Mouse (Mus musculus) 416B (cell line): ENCODE measurements around the gene Acaa1a.
A peak's percentile ranks its signal among the peaks of the same experiment; 100 is the strongest.

Source experiments
- DNase-seq: peaks from one replicate; pipeline ENCODE4 v3.0.0; 2011; ENCODE audit warnings: low read depth

Acaa1a gene

DNA sequence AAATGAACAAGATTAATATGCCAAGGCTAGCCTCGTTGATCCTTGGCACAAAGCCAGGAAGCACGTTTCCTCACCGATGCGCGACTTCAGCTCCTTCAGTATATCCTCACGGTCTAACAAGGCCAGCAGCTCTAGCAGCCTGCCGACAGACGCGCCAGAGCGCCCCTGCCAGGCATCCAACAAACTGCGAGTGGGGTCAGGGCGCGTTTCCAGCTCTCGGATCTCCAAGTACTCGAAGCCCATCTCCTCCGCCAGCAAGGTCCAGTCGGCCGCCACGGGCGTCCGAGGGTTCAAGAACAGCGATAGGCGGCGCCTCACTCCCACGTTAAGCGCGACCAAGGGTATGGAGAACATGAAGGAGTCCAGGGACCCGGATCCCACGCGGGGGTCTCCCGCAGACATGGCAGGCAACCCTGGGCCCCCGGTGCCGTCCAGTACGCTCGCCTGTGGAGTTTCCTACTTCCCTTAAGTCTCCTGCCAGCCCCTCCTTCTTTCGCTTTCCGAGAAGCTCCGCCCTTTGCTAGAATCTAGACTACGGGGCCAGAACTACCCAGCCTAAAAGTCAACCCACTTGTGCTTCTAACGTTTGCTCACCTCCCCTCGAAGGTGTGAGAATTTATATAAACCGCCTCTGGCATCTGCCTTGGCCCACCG, at the start of gene Acaa1a:
Acaa1a (plus strand) TSS at position 119 of the 654 bp plus-strand sequence.
- peak; percentile 87 for DNase-seq

DNA sequence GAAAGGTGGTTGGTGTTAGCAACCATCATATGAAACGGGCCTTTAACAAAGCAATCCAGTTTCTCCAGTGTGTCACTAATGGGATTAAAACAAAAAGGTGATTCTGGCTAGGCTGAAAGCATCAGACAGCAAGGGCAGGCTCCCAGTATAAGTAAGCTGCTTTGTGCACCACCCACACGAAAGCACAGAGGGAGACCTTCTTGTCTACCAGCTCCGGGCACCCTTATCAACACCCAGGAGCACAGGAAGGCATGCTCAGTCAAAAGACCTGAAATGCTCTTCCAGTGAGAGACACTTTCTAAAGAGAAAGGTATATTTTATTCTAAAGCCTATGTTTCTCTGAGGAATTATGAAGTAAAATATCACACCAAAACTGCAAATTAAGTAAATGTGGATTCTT, 48.7 kb upstream of the Acaa1a start:
- DNase-seq: no peak

DNA sequence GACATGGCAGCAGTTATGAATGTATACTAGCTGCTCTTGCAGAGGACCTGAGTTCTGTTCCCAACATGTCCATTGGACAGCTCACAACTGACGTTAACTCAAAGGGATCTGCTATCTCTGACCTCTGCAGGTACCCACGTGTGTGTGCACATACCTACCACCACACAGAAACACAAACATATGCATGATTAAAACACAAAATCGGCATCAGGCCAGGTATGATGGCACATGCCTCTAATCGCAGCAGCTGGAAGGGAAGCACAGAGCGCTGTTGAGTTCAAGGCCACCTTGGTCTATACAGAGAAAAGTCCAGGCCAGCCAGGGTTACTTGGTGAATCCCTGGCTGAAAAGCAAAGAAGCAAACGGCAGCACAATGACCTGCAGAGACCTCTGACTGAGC, 41.8 kb upstream of the Acaa1a start:
- no peak for DNase-seq

DNA sequence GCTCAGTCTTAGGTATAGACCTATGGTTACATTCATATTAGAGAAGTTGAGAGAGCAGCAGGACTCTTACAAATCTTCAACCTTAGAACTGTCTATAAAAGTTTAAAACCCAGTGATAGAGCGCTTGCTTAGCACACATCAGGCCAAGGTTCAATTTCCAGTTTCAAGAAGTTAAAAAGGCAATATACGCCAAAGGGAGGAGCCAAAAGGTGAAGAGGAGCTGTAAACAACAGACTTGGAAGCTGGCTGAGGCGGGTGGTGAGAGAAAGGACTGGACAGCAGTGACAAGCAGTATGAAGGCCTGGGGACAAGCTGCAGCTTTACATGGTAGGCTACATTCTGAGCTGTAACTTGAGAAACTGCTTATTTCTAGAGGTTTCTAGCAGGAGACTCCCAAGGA, 40.9 kb upstream of the Acaa1a start:
- DNase-seq: no peak

DNA sequence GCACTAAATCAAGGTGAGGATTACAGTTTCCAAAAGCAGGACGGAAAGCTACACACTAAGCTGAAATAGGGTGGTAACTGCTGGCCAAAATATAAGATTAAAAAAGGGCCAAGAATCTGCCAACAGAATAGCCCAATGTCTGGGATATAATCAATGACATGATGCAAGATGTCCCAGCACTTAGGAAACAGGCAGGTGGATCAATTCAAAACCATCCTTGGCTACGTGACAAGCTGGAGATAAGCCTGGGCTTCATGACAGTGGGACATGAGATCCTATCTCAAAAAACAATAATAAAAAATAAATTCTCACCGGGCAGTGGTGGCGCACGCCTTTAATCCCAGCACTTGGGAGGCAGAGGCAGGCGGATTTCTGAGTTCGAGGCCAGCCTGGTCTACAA, 33.6 kb upstream of the Acaa1a start:
- DNase-seq: no peak

DNA sequence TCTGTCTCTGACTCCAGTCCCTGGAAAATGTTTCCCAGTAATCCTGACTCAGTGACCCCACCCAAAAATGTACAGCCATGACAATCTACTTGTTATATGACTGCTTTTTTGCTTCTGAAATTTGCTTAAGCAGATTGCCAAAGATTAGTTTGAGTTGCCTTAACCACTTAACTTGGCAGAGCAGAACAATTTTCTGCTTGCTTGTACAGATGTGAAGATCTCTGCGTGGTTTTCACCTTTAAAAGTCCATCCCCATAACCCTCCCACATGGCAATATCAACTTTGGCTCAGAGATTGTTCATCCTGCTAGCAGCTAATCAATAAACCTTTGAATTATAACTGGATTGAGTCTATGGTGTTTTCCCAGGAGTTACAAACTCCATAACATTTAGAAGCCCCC, 30.4 kb upstream of the Acaa1a start:
- DNase-seq: no peak

DNA sequence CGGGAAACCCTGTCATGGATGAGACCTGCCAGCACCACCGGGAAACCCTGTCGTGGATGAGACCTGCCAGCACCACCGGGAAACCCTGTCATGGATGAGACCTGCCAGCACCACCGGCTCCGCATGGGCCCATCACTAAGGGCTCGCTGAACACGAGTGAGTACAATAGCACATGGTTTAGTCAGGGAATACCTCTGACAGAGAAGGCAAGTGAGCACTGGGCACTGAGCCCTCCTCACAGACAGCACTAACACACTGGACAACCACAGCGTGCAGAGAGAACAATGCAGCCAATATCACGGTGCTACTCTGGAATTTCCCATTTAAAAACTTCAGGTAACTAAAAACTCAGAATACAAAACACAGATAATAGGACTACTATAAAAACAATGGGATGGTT, 26.4 kb upstream of the Acaa1a start:
- no peak for DNase-seq

DNA sequence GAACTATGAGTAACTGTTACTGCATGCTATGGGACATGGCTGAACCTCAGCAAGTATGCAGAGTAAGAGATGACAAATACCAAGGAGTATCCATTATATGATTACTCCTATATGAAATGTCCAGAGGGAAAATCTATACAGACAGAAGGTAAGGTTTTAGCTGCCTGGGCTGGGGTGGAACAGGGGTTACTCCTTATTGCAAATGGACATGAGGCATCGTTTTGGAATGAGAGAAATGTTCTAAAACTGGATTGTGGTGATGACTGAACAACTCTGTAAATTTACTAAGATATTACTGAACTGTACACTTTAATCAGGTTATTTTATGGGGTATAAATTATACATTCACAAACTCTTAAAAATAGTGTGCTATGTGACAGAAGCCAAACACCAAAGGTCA, 20.6 kb upstream of the Acaa1a start:
- DNase-seq: no peak

DNA sequence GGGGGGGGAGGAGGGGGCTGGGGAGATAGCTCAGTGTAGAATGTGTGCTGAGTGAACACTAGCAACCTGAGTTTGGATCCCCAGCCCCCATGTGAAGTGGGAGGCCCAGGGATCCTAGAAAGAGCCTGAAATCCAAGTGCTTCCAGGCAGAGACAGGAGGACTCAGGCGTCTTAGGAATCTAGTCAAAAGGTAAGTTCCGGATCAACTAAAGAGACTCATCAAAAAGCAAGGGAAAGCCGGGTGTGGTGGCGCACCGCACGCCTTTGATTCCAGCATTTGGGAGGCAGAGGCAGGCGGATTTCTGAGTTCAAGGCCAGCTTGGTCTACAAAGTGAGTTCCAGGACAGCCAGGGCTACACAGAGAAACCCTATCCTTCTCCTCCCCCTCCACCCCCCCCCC, 19.0 kb upstream of the Acaa1a start:
- DNase-seq: no peak

DNA sequence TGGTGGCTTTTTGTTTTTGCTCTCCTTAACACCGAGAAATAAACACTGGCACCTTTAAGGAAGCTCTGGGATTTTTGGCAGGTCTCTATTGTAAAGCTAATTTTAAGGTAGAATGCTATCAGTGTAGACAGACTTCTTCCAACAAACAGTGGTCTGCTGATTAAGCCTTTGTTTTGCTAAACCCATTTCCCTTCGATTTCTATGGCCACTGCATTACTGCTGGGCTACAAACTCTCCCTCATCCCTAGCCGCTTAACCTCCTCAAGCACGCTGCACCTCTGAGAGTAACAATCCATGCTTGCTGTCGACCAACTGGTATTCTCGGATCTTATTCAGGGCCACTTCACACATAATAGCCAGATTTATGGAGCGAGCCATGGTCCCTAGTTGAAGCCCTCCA, 18.5 kb upstream of the Acaa1a start:
- peak; percentile 26 for DNase-seq

DNA sequence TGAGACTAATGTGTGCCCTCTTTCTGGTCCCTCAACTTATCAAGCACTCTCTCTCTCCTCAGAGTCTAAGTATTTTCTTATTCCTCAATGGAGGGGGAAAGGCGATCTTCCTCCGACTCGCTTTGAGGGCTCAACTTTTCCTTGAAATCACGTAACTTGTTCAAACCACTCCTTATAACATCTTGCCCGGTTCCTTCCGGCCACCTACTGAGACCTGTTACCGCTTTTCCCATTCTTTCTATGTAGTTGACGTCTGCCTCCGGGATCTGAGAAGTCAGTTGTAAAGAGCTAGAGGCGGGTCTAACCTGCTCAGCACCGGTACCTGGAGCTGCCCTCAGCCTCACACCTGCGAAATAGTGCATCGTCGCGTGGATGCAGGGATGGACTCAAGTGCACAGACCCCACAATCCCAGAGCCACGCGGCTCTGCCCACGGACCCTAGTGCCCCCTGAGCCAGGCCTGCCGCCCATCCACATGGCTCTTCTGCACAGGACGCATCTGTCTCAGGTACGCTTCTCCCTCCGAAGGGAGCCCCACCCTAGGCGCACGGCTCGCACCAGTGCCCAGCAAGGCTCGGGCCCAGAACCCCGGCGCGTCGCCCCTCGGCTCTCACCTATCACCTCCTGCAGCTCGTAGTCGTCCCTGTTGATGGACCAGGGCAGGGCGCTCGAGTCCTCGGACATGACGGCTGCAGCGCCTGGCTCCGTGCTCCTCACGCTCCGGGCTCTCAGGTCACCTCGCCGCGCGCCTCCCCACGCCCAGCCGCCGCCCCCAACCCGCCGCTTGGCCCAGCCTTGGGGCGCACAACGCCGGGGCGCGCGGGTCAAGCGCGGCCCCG, 17.9 kb upstream of the Acaa1a start:
- peak; percentile 35 for DNase-seq

DNA sequence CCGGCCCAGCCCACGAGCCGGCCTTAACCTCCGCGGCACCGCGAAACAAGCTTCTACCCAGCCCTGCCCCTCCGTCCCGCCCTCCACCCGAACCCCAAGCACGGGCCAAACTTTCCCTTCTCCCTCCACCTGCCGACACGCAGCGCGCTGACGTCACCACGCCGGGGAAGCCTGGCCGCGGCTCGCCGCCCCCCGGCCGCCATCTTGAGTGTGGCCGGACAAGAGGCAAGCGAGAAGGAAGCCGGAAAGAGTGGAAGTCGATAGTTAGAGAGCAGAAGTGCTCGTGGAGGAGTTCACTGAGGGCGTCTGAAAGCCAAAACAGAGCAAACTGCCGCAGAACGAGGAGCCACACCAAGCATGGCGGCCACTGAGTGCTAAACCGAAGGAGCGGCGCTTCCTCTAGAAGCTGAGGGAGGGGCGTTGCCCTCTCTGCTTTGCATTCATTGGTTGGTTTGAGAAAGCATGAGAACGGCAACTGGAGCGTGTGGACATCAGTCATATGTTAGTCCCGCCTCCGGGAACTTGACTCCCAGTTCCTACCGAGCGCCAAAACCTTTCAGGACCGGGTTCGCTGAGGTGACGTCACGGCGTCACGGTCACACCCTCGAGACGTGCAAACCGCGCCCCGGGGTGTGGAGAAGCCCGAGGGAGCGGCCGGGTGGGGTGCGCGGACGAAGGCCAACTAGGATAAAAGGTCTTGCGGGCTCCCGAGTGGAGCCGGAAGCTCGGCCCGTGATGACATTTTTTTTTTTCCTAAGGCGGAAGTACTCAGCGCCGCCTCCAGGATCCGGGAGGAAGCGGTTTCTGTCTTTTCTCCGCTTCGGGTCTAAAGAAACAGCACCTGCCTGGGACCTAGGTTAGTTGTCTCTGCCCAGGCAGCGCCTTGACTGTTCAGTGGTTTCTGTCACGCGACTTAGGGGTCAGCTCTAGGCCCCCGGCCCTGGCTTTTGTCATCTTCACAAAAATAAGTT, 16.9 kb upstream of the Acaa1a start, which contains the start of gene Oxsr1:
Oxsr1 (minus strand) TSS at position 139 of the 971 bp plus-strand sequence.
- DNase-seq: peak; percentile 100

DNA sequence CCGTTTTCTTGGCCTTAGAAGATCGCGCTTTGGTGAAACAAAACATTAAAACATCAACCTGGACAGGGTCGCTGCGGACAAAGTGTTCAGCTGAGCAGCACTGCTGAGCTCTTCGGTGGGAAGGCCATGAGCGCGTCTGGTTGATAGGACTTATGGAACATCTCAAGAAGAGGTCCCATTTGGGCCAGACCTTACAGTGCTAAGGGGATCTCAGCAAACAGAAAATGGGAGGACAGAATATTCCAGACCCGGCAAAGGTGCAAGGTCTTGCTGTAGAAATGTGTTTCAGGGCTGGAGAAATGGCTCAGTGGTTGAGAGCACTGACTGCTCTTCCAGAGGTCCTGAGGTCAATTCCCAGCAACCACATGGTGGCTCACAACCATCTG, 16.2 kb upstream of the Acaa1a start:
- no peak for DNase-seq

DNA sequence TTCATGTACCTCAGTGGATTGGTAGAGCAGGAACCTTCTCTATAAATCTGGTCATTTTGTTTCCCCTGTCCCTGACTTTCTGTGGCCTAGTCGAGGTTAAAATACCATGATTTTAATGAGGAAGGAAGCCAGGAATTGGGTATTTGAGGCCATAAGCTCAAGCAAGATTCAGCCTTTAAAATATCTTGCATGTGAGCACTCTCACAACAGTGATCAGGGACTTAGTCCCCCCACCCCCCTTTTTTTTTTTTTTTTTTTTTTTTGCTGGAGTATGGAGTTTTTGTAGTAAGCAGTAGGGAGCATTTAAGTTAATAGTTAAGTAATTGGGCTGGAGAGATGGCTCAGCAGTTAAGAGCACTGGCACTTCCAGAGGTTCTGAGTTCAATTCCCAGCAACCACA, 15.3 kb upstream of the Acaa1a start:
- no peak for DNase-seq

DNA sequence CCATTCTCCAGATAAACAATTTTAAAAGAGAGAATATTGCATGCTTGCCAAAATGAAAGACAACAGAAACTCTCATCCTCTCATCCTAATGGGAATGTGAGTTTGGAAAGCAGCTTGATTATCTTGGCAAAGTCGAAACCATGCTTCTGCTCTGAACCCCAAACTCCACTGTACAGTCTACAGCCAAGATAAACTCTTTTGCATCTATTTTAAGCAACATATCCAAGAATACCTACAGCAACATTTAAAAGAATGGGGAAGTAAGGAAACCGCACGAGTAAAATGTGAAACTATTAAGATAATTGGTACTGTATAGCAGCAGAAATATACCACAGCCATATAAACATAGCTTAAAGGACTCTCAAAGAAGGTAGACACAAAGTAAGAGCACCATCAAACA, 11.0 kb upstream of the Acaa1a start:
- DNase-seq: no peak

DNA sequence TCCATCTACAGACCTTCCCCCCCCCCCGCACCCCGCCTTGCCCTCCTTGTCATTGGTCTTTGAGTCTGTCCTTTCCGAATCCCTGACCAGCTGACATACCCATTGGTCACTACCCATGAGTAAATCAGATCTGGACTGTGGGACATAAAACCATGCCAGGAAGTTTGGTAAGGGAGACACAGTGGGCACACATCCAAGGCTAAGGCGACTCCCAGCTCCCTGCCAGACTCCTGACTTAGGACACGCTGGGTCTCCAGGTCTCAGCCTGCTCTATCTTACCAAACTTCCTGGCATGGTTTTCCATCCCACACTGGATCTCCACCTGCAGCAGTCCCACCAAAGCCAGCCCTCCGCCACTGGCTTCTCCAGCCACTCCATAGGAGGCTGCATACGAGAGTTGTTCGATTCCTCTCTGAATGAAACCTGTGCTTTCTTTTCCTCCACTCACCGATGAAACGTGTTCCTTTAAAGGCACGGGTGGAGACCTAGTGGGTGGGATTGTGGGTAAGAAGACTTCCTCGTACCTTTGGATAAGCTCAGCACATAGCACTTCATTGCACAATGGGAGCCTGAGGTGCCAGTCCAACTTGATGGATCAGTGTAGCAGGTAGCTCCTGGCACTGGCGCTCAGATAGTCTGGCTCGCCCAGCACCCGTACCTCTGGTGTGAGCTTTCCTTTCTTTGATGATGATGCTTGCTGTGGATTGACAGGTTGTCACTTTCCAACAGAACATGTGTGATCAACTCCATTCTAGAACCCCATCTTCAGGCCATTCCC, 9.1 kb upstream of the Acaa1a start:
- DNase-seq: no peak

DNA sequence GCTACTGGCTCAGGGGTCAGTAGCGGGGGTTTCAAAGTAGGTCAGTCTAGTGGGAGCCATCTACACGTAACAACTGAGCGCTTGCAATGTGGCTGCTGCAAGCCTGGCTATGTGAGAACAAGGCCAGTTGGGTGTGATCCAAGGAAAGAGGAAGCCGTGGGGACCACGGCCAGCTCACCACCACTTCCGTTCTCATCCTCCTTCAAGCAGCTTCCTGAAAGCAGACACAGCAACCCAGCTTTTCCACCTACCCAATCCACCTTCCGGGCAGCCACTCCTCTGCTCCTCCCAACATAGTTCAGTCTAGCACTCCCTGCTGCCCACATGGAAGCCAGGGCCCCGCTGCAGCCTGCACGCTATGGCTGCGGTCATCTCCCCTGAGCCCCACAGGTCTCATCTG, 5.2 kb upstream of the Acaa1a start:
- peak; percentile 91 for DNase-seq

DNA sequence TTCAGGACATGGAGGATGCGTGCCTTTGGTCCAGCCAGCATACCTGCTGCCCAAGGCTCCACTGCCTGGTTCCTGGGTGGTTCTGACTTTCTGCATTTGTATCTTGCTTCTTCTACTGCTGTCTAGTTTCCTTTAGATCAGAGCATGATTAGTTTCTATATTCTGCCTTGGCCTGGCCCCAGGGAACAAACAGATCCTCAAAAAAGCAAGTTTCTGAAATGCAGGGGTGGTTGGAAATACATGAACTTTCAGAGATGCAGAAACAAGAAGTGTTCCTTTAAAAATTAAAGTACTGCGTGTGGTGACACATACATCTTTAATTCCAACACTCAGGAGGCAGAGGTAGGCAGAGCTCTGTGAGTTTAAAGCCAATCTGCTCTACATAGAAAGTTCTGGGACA, 4.6 kb upstream of the Acaa1a start:
- DNase-seq: no peak

DNA sequence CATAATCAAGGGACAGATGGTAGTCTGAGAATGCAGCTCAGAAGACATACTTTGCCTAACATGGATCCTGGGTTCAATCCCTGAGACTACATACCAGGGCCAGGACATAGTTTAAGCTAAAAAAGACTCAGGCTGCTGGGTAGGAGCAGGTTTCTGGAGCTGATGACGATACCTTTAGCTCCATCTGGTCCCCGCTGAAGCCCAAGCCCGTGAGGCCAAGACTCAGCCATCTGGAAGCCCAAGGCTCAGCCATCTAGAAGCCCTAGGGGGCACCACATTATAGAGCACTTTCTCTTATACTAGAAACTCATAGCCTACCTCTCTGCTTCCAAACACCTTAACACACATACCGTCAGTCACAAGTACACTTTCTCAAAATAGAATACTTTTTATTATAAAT, 3.9 kb upstream of the Acaa1a start:
- no peak for DNase-seq

DNA sequence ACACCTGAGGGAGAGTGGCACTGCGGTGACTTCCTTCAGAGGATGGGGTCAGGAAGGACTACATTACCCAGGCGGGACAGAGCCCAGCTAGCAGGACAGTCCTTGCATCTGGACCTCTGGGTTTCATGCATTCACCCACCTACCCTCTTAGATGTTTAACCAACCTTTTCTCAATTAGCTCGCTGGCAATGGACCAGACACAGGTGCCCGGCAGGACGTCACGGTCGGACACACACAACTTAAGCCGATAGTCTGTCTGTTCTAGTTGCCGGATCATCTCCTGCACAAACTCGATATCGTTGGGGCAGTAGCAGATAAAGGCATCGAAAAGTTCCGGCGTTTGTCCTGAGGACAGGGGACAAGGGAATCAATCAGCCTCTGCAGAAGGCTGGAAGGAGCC, 1.6 kb upstream of the Acaa1a start:
- no peak for DNase-seq

DNA sequence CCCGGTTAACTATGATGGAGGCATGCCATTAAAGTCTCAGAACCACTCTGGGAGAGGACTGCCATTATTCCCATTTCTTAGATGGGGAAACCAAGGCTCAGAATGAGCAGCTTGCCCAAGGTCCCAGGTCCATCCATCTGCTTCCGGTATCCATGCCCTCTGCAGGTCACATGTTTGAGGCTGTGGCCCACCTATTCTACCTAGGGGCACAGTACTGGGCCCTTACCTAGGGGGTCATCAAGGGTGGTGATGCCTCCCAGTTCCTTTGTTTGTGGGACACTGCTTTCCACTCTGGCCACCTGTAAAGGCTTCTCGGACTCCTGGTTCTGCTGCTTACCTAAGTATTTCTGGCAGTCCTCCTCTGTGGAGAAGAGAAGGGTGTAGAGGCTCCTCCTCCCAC, 1.1 kb upstream of the Acaa1a start:
- no peak for DNase-seq

DNA sequence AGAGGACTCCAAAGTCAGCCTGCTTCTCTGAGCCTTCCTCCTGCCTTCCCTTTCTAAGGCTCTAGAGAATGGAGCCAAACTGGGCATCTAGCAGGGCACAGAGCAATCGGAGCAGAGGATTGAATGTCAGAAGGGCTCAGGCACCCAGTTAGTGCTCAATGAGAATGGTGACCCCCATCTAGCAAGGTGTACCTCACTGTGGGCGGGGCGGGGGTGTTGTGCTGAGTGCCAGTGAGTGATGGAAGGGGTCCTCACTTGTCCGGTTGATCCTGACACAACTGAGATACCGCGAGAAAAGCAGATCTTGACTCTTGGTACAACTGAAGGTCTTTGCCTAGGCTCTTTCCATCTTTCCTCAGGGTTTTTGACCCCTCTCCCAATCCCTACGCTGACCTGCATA, 370 bp upstream of the Acaa1a start:
- DNase-seq: no peak
